Mouse (Mus musculus): ENCODE results near the gene Mef2a.

DNA sequence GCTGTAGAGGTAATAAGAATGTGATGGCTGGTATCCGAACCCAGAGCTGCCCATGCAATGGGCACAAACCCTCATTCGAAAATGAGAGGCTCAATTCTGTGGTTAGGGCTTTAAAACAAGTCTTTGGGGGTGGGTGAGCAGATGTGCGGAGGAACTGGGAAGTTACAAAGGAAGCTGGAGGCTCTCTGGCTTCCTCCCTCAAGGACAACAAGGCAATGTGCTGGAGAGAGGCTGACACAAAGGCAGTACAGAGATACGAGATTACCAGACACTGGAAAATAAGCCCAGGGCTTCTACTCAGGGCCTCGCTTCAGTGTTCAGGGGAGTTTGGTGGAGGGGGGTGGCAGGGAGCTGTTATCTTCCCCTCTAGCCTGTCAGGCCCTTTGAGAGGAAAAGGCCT lies 1.3 kb upstream of the Mef2a start:
- TF ChIP-seq TAL1 (IDR thresholded peaks at IDR 0.05; ENCODE audit: low read length) (no peak), GATA1 (IDR thresholded peaks at IDR 0.05; ENCODE audit: low read length) (no peak)

All from erythroblast, embryonic 14.5 days (primary cell).